Mouse (Mus musculus): ENCODE results near the gene Pygb. TPM values are rescaled to one million over a fixed set of nuclear protein-coding genes. Genes with fewer than 3 reads are reported as not detected.
A peak's percentile ranks its signal among the peaks of the same experiment; 100 is the strongest.

Gene Pygb
- 100 to 1,000 TPM; 138 to 144 TPM for total RNA-seq (2021)

DNA sequence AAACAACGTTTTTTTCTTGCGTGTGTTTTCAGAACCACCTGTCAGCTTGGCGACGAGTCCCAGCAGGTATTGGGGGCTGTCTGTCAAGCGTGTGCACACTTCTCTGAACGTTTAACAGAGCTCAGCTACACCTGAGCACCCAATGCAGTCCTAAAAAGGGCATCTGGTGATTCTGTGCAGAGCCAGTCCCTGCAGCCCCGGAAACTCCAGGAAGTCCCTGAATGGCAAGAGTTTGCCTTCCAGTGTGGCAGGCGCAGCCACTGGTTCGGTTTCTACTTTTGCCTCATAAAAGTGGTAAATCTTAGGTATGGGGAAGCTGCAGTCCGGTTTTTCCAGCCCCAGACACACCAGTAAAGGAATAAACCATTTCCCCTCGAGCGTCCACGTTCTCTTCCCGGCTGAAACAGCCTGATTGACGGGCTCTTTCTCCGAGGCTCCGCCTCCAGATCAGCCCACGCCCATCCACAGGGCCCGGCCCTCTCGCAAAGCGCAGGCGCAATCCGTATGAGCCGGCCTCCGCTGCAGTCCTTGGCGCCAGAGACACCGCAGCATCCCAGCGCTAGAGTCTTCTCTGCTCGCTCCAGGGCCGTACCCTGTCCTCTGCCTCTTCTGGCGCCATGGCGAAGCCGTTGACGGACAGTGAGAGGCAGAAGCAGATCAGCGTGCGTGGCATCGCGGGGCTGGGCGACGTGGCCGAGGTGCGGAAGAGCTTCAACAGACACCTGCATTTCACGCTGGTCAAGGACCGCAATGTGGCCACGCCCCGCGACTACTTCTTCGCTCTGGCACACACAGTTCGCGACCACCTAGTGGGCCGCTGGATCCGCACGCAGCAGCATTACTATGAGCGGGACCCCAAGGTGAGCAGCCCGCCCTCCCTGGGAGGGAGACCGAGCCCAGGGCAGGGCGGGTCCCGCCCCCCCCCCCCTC is at the start of gene Pygb:
Gene Pygb, plus strand, starts transcription at position 485 of the 930 bp plus-strand sequence.
- DNase-seq, result peak; percentile 86
- intact Hi-C loops (cut with DNase I), result no loop called here

GRCm38 (mm10) chr2:150737881-150738280 is 48.7 kb upstream of the Pygb start:
- DNase-seq, result no peak
- intact Hi-C loops (cut with DNase I), result no loop called here

- intact Hi-C loops (cut with DNase I), result no loop called here
Observed at GRCm38 (mm10) chr2:150740145-150740841, 46.2 kb upstream of the Pygb start.

GRCm38 (mm10) chr2:150741405-150741804 is 45.1 kb upstream of the Pygb start:
- DNase-seq, result no peak
- intact Hi-C loops (cut with DNase I), result no loop called here

More at GRCm38 (mm10) chr2:150740145-150740841, 46.2 kb upstream of the Pygb start:
- DNase-seq, result no peak

GRCm38 (mm10) chr2:150745016-150745415 is 41.5 kb upstream of the Pygb start:
- DNase-seq, result no peak
- intact Hi-C loops (cut with DNase I), result loop anchor here (5.0 kb wide), 1 partner anchor 68 kb away; no protein-coding TSS in a partner anchor

DNA sequence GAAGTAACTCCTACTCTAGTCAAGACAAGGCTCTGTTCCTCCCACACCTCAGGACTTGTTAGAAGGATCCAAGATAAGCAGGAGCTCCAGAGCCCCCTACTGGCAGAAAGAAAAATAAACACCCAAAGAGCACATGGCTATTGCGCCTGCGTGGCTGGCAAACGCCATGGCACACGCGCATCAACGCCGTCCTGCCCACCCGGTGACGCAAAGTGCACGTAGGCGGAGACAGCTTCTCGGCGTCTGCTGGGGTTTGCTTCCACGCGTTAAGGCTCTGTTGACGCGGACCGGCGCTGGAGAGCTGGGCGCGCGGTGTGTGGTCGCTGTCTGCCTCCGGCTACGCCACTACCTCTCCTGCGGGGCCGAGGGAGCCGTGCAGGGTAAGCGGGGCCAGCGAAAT is 37.7 kb upstream of the Pygb start, which contains the start of gene Entpd6:
Gene Entpd6, plus strand, starts transcription at position 189 of the 400 bp plus-strand sequence.
- DNase-seq, result peak; percentile 94
- intact Hi-C loops (cut with DNase I), result loop anchor here (2.0 to 5.0 kb wide), 2 partner anchors 72 to 140 kb away; partner anchors contain the start of gene Apmap

- intact Hi-C loops (cut with DNase I), result loop anchor here (2.0 to 5.0 kb wide), 2 partner anchors 72 to 140 kb away; partner anchors contain the start of gene Apmap
- DNase-seq, result peak; percentile 50
Observed at GRCm38 (mm10) chr2:150749283-150749682, 37.3 kb upstream of the Pygb start.

GRCm38 (mm10) chr2:150750129-150750979 is 36.2 kb upstream of the Pygb start:
- DNase-seq, result no peak
- intact Hi-C loops (cut with DNase I), result no loop called here

GRCm38 (mm10) chr2:150755016-150755415 is 31.5 kb upstream of the Pygb start:
- no peak for DNase-seq
- intact Hi-C loops (cut with DNase I), result no loop called here

DNA sequence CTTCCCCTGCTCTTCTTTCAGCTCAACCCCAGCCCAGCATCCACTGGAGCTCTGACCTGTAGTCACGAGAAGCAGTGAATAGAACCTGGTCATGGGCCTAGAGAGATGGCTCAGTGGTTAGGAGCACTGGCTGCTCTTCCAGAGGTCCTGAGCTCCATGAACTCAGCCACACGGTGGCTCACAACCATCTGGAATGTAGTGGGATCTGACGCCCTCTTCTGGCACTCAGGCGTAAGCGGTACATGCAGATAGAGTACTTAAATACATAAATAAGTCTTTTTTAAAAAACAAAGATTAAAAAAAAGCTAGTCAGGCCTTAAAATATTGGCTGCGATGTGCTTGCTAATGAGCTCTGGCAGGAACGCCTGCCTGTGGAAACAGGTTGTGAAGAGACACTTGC is 25.1 kb upstream of the Pygb start:
- DNase-seq, result no peak
- intact Hi-C loops (cut with DNase I), result no loop called here

DNA sequence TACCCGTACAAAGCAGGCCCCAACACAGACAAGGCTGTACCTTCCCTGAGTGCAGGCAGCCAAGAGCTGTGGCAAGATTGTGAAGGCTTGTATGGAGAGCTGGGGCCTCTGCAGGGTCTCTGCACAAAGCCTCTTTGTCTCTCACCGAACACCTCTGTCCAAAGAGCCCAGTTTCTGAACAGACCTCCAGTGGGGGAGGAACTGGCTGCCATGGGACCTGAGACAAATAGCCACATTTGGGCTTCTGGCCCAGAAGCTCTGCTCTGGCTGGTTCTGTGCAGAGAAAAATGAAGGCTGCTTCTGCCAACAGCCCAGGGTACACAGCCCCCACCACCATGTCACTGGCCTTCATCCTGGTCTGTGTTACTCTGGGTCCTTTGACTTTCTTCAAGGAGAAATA is 20.9 kb upstream of the Pygb start:
- intact Hi-C loops (cut with DNase I), result no loop called here
- peak; percentile 39 for DNase-seq

DNA sequence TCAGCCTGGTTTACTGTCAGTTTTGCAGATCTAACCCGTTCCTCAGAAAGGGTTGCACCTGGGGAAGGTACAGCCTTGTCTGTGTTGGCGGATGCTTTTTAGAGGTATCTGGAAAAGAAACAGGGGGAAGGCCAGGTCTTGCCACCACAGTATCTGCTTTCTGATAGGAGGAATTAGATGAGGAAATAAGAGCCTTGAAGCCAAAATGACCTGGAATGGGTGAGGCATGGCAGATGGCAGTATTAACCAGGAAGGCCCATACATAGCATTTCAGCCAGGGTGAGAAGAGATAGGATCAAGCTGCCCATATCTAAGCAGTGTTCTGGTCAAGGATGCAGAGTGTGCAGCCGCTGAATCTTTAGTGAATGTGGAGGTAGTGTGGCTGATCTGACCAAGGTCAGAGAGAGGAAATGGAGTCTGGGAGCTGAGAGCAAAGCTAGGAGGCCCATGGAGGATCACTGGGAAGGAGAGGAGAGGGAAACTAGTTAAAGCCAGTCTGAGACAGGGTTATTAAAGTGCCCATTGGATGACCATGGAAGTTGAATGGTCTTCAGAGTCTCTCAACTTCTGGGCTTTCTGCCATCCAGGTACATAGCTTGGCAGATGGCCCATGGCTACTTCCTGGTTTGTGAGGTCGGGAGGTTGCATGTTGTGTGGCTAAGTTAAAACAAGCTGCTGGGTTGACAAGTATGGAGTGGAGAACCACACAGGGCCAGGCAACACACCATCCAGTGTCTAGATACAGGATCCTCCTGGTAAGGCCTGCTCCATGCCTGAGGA is 20.3 kb upstream of the Pygb start:
- intact Hi-C loops (cut with DNase I), result no loop called here
- no peak for DNase-seq

- intact Hi-C loops (cut with DNase I), result no loop called here
- no peak for DNase-seq
Observed at GRCm38 (mm10) chr2:150768678-150769077, 17.9 kb upstream of the Pygb start.

DNA sequence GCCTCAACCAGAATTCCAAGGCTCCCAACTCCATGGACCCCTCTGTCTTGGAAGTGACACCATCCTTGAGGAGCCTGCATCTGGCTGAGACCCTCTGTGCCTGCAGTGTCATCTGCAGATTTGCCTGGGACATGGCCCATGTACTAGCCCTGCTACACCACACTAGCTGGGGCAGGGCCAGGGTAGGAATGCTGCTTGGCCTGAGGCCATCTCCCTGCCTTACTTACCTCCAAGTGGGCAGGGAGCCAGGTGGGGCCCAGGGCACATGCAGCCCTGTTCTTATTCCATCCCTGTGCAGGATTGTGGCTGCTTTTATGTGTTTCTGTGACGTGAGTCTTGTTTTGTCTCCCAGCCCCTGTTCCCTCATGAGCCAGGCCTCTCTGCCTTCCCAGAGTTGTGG is 15.8 kb upstream of the Pygb start:
- intact Hi-C loops (cut with DNase I), result no loop called here
- DNase-seq, result peak; percentile 78

GRCm38 (mm10) chr2:150771169-150771568 is 15.4 kb upstream of the Pygb start:
- intact Hi-C loops (cut with DNase I), result no loop called here

DNA sequence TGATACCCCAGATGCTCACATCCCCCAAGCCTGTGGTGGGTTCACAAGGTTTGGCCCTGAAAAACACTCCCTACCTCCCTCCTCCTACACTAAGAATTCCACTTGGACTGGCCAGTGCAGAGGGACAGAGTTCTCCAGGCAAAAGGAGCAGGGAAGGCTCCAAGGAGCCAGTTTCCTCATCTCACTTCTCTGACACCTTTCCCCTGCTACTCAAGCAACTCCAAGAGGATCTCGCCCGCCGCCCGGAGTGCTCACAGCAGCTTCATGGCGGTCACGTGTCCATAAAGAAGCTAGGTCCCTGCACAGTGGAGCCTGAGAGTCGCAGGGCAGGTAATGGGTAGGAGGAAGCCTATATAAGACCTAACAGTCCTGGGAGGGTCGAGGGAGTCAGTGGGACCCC is 14.5 kb upstream of the Pygb start:
- intact Hi-C loops (cut with DNase I), result no loop called here
- DNase-seq, result no peak

More at GRCm38 (mm10) chr2:150771169-150771568, 15.4 kb upstream of the Pygb start:
- no peak for DNase-seq

GRCm38 (mm10) chr2:150772466-150773119 is 13.9 kb upstream of the Pygb start:
- intact Hi-C loops (cut with DNase I), result no loop called here
- no peak for DNase-seq

DNA sequence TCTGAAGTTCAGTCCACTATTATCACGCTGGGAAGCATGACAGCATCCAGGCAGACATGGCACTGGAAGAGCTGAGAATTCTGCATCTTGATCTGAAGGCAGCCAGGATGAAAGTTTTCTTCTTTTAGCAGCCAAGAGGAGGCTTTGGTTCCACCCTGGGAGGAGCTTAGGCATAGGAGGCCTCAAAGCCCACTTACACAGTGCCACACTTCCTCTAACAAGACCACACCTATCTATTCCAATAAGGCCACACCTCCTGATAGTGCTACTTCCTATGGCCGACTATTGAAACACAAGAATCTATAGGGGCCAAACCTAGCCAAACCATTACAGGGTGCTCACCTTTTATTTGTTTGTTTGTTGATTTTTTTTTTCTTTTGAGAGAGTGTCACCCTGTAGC is 3.7 kb upstream of the Pygb start:
- intact Hi-C loops (cut with DNase I), result no loop called here
- DNase-seq, result no peak

DNA sequence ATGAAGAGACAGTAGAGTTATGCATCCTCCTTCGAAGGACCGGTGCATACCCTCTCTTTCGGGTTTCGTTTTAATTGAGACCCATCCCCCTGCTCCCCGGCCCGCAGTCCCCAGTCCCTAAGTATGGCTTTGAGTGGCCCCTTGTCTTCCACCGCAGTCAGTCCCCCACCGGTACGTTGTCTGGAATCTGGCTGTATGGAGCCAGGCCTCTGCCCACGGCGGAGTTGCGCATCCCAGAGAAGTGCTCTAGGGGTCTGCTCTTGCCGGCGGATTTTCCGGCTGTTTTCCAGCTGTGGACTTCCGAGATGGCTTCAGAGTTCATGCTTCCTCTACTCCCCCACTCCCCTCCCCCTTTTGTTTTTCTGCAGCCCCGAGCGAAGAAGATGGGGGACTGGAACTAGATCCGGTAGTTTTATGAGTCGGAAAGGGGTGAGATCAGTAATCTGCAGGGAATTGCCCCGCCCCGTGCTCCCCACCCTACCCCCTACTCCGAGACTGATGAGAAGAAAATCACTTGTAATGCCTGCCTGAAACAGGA is 768 bp downstream of the Pygb start:
- intact Hi-C loops (cut with DNase I), result no loop called here
- DNase-seq, result no peak

All from left cerebral cortex, postnatal 4 days (tissue).